Mouse (Mus musculus): ENCODE data around the gene Cdx2.

Gene Cdx2

GRCm38 (mm10) chr5:147306638-147307397 is at the start of gene Cdx2:
TSS of gene Cdx2 (minus strand) at chr5:147307270.
- DNase-seq (ENCODE audit: extremely low spot score): peak; percentile 58

- DNase-seq (ENCODE audit: extremely low spot score): no peak
Observed at GRCm38 (mm10) chr5:147356260-147357055, 49.4 kb upstream of the Cdx2 start.

GRCm38 (mm10) chr5:147355788-147356187 is 48.7 kb upstream of the Cdx2 start:
- no peak for DNase-seq (ENCODE audit: extremely low spot score)

GRCm38 (mm10) chr5:147354985-147355384 is 47.9 kb upstream of the Cdx2 start:
- DNase-seq (ENCODE audit: extremely low spot score): no peak

- DNase-seq (ENCODE audit: extremely low spot score): no peak
Observed at GRCm38 (mm10) chr5:147354161-147354780, 47.2 kb upstream of the Cdx2 start.

- no peak for DNase-seq (ENCODE audit: extremely low spot score)
Observed at GRCm38 (mm10) chr5:147351931-147352330, 44.9 kb upstream of the Cdx2 start.

GRCm38 (mm10) chr5:147345981-147346380 is 38.9 kb upstream of the Cdx2 start:
- no peak for DNase-seq (ENCODE audit: extremely low spot score)

- DNase-seq (ENCODE audit: extremely low spot score): no peak
Observed at GRCm38 (mm10) chr5:147343904-147344303, 36.8 kb upstream of the Cdx2 start.

GRCm38 (mm10) chr5:147342901-147343300 is 35.8 kb upstream of the Cdx2 start:
- DNase-seq (ENCODE audit: extremely low spot score): no peak

GRCm38 (mm10) chr5:147340741-147341414 is 33.8 kb upstream of the Cdx2 start:
- DNase-seq (ENCODE audit: extremely low spot score): no peak

- DNase-seq (ENCODE audit: extremely low spot score): no peak
Observed at GRCm38 (mm10) chr5:147339560-147339959, 32.5 kb upstream of the Cdx2 start.

- DNase-seq (ENCODE audit: extremely low spot score): no peak
Observed at GRCm38 (mm10) chr5:147338967-147339366, 31.9 kb upstream of the Cdx2 start.

GRCm38 (mm10) chr5:147332711-147333110 is 25.6 kb upstream of the Cdx2 start:
- DNase-seq (ENCODE audit: extremely low spot score): no peak

GRCm38 (mm10) chr5:147331547-147331946 is 24.5 kb upstream of the Cdx2 start:
- DNase-seq (ENCODE audit: extremely low spot score): peak; percentile 56

- DNase-seq (ENCODE audit: extremely low spot score): no peak
Observed at GRCm38 (mm10) chr5:147329946-147330345, 22.9 kb upstream of the Cdx2 start.

- DNase-seq (ENCODE audit: extremely low spot score): no peak
Observed at GRCm38 (mm10) chr5:147327636-147328035, 20.6 kb upstream of the Cdx2 start.

- DNase-seq (ENCODE audit: extremely low spot score): no peak
Observed at GRCm38 (mm10) chr5:147325931-147326330, 18.9 kb upstream of the Cdx2 start.

GRCm38 (mm10) chr5:147323237-147323917 is 16.3 kb upstream of the Cdx2 start:
- DNase-seq (ENCODE audit: extremely low spot score): peak; percentile 71

GRCm38 (mm10) chr5:147322183-147322582 is 15.1 kb upstream of the Cdx2 start, which contains the start of gene Urad:
TSS of gene Urad (minus strand) at chr5:147322440.
- DNase-seq (ENCODE audit: extremely low spot score): no peak

GRCm38 (mm10) chr5:147319653-147320052 is 12.6 kb upstream of the Cdx2 start:
- peak; percentile 47 for DNase-seq (ENCODE audit: extremely low spot score)

GRCm38 (mm10) chr5:147317991-147318390 is 10.9 kb upstream of the Cdx2 start:
- no peak for DNase-seq (ENCODE audit: extremely low spot score)

Data from embryo, embryonic 9.5 days (tissue).